Mouse (Mus musculus): ENCODE results near the gene Pxk. TPM values are rescaled to one million over a fixed set of nuclear protein-coding genes. Genes with fewer than 3 reads are reported as not detected.

Pxk gene
- polyA plus RNA-seq, 1 experiment from 2014 or later: 38.3 TPM

DNA sequence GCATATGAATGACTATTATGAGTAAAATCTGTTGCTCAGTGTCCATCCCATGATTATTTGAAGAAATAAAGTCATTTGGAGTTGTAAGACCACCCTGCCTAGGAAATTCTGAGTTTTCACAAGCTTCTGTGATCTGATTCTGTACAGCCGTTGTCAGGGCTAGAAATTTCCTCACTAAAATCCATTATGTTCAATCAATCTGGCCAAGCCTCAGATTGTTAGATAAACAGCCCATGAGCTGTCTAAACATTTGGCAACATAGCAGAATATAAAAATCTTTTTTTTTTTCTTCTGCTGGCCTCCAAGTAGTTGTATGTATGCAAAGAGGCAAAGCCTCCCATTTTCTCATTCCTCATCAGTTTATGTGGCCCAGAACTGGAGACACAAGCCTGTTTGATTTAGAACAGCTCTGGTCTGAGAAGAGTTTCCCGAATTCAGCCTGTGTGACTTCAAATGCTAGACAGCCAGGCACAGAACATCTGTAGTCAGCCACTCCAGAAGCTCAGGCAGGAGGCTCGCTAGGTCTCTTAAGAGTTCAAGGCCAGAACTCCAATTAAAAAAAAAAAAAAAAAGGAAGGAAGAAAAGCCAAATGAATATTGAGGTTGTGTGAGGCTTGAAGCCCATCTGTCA, 3.0 kb upstream of the Pxk start:
- Histone ChIP-seq H3K4me1 (ENCODE audit: control insufficient read depth, insufficient read depth, low read length) (peaks cover 16% of the 10 kb centered on the region), H3K9ac (ENCODE audit: low read length) (no peak overlapping the region; the same call in 1 of the 2 replicates), H3K4me2 (ENCODE audit: low read depth, low read length) (peak overlapping the region; percentile 41), H3K9me3 (replicated peaks; ENCODE audit: control insufficient read depth, low read length) (no peaks in the 10 kb centered on the region), H3K36me3 (ENCODE audit: control insufficient read depth, insufficient read depth) (peaks cover 8% of the 10 kb centered on the region), H3K27me3 (ENCODE audit: control insufficient read depth, insufficient read depth, low read length) (no peaks in the 10 kb centered on the region), H3K4me3 (ENCODE audit: low read length) (no peak overlapping the region), H3K27ac (ENCODE audit: low read length) (no peak overlapping the region)
- ATAC-seq (replicated peaks; ENCODE audit: extremely low read depth, insufficient read depth, low FRiP score): no peak
- 56% methylated on average over 3 of the region's 3 CpGs for WGBS

DNA sequence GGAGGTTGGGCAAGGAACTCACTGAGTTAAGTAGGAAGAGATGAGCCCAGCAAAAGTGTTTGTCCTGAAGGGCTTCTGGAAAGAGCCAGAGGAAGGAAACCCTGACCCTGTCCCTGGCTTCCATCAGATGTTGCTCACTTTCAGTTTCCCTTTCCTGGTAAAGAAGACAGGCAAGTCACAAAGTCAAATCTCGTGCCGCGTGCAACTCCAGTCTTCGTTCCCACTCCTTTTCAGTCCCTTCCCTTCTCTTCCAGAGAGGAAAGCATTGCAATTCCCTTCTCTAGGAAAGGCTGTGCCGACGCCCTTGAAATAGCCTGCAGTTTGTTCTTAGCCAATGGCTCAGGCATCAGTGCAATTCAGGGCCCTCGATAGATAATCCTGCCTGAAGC, 2.5 kb upstream of the Pxk start:
- peak overlapping the region; percentile 14; the same call in 1 of the 2 replicates for H3K9ac ChIP-seq (ENCODE audit: low read length)
- peaks cover 19% of the 10 kb centered on the region for H3K4me1 ChIP-seq (ENCODE audit: control insufficient read depth, insufficient read depth, low read length)
- H3K27me3 ChIP-seq (ENCODE audit: control insufficient read depth, insufficient read depth, low read length): no peaks in the 10 kb centered on the region
- H3K4me2 ChIP-seq (ENCODE audit: low read depth, low read length): peak overlapping the region; percentile 41
- H3K4me3 ChIP-seq (ENCODE audit: low read length): no peak overlapping the region
- H3K36me3 ChIP-seq (ENCODE audit: control insufficient read depth, insufficient read depth): peaks cover 4% of the 10 kb centered on the region; the same call in 1 of the 2 replicates
- H3K27ac ChIP-seq (ENCODE audit: low read length): peak overlapping the region; percentile 45; the same call in 1 of the 2 replicates
- no peak for ATAC-seq (replicated peaks; ENCODE audit: extremely low read depth, insufficient read depth, low FRiP score)
- no peaks in the 10 kb centered on the region for H3K9me3 ChIP-seq (replicated peaks; ENCODE audit: control insufficient read depth, low read length)
- WGBS: 49% methylated on average over 7 of the region's 7 CpGs

GRCm38 (mm10) chr14:8098687-8098995, 630 bp downstream of the Pxk start:
- no peaks in the 10 kb centered on the region for H3K27me3 ChIP-seq (ENCODE audit: control insufficient read depth, insufficient read depth, low read length)
- no peaks in the 10 kb centered on the region for H3K36me3 ChIP-seq (ENCODE audit: control insufficient read depth, insufficient read depth)
- peaks cover 27% of the 10 kb centered on the region for H3K4me1 ChIP-seq (ENCODE audit: control insufficient read depth, insufficient read depth, low read length)
- peak overlapping the region; percentile 88 for H3K9ac ChIP-seq (ENCODE audit: low read length)
- WGBS: 0% methylated on average over 5 of the region's 5 CpGs
- peak overlapping the region; percentile 78 for H3K4me2 ChIP-seq (ENCODE audit: low read depth, low read length)
- H3K27ac ChIP-seq (ENCODE audit: low read length): peak overlapping the region; percentile 51
- ATAC-seq (replicated peaks; ENCODE audit: extremely low read depth, insufficient read depth, low FRiP score): no peak
- H3K4me3 ChIP-seq (ENCODE audit: low read length): peak overlapping the region; percentile 88
- no peaks in the 10 kb centered on the region for H3K9me3 ChIP-seq (replicated peaks; ENCODE audit: control insufficient read depth, low read length)

DNA sequence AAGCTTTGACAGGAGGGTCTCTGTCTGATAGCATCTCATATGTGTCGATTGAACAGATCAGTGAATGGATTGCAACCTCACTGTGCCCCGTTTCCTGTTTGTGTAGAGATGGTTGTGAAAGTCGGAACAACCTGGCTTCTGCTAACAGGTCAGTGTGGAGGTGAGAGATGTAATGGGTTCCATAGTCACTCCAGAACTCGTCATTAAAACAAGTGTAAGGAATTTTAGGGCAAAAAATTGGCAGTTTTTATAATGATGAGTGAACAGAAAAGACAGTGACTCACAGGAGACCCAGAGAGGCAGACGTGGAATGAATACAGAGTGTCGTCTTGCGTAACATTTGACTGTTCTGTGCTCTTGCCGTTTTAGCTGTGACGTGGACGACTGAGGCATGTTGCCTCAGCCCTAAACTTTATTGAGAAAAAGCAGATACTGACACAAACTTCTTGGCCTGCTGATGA, 1.6 kb downstream of the Pxk start:
- H3K27me3 ChIP-seq (ENCODE audit: control insufficient read depth, insufficient read depth, low read length): no peaks in the 10 kb centered on the region
- H3K9ac ChIP-seq (ENCODE audit: low read length): peak overlapping the region; percentile 48
- H3K4me3 ChIP-seq (ENCODE audit: low read length): peak overlapping the region; percentile 21; the same call in 1 of the 2 replicates
- H3K4me1 ChIP-seq (ENCODE audit: control insufficient read depth, insufficient read depth, low read length): peaks cover 27% of the 10 kb centered on the region
- H3K36me3 ChIP-seq (ENCODE audit: control insufficient read depth, insufficient read depth): no peaks in the 10 kb centered on the region
- no peak for ATAC-seq (replicated peaks; ENCODE audit: extremely low read depth, insufficient read depth, low FRiP score)
- H3K4me2 ChIP-seq (ENCODE audit: low read depth, low read length): peak overlapping the region; percentile 78
- WGBS: 58% methylated on average over 10 of the region's 10 CpGs
- no peak overlapping the region for H3K27ac ChIP-seq (ENCODE audit: low read length)
- no peaks in the 10 kb centered on the region for H3K9me3 ChIP-seq (replicated peaks; ENCODE audit: control insufficient read depth, low read length)

DNA sequence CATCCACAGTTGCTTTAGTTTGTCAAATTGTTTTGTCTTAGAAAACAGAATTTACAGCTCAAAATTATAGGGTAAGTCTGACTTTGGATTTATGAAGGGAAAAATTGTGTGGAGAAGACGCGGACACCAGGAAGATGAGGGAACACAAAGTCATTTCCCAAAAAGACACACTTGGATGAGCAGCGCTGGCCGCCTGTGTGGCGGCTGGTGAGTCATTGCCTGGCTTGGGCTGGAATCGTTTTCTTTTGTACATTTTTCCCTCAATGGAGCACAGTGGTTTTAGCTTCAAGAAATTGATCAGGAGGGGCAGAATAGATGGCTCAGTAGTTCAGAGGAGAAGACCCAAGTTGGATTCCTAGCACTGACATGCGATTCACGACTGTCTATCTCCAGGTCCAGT, 3.9 kb downstream of the Pxk start:
- Histone ChIP-seq H3K27ac (ENCODE audit: low read length) (no peak overlapping the region), H3K4me2 (ENCODE audit: low read depth, low read length) (no peak overlapping the region), H3K27me3 (ENCODE audit: control insufficient read depth, insufficient read depth, low read length) (no peaks in the 10 kb centered on the region), H3K4me3 (ENCODE audit: low read length) (no peak overlapping the region), H3K36me3 (ENCODE audit: control insufficient read depth, insufficient read depth) (0 out of 2 replicates have a peak, but pooled peaks cover 2% of the 10 kb centered on the region), H3K9me3 (replicated peaks; ENCODE audit: control insufficient read depth, low read length) (no peaks in the 10 kb centered on the region), H3K4me1 (ENCODE audit: control insufficient read depth, insufficient read depth, low read length) (peaks cover 27% of the 10 kb centered on the region), H3K9ac (ENCODE audit: low read length) (no peak overlapping the region)
- WGBS: 90% methylated on average over 8 of the region's 8 CpGs
- no peak for ATAC-seq (replicated peaks; ENCODE audit: extremely low read depth, insufficient read depth, low FRiP score)

GRCm38 (mm10) chr14:8102676-8103075, 4.7 kb downstream of the Pxk start:
- Histone ChIP-seq H3K4me1 (ENCODE audit: control insufficient read depth, insufficient read depth, low read length) (peaks cover 25% of the 10 kb centered on the region), H3K36me3 (ENCODE audit: control insufficient read depth, insufficient read depth) (0 out of 2 replicates have a peak, but pooled peaks cover 2% of the 10 kb centered on the region), H3K27ac (ENCODE audit: low read length) (no peak overlapping the region), H3K9ac (ENCODE audit: low read length) (no peak overlapping the region), H3K9me3 (replicated peaks; ENCODE audit: control insufficient read depth, low read length) (no peaks in the 10 kb centered on the region), H3K4me2 (ENCODE audit: low read depth, low read length) (no peak overlapping the region), H3K4me3 (ENCODE audit: low read length) (no peak overlapping the region), H3K27me3 (ENCODE audit: control insufficient read depth, insufficient read depth, low read length) (no peaks in the 10 kb centered on the region)
- WGBS: 79% methylated on average over 12 of the region's 12 CpGs
- no peak for ATAC-seq (replicated peaks; ENCODE audit: extremely low read depth, insufficient read depth, low FRiP score)

DNA sequence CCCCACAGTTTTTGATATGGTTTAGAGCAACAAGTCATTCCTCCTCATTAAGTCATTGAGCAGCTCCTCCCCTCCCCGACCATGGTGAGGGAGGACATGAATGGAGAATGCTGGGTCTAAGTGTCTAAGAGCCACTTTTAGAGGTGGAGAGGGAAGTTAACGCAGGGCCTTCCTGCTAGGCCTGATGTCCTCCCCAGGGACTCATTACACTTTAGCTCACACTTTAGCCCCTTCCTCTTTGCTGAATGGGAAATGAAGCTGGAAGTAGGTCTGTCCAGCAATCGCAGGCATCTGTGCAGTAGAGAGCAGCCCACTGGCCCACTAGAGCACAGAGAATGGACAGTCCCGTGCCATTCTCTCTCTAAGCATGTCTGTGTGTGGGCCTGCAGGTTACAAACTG, 10.0 kb downstream of the Pxk start:
- no peaks in the 10 kb centered on the region for H3K27me3 ChIP-seq (ENCODE audit: control insufficient read depth, insufficient read depth, low read length)
- no peak for ATAC-seq (replicated peaks; ENCODE audit: extremely low read depth, insufficient read depth, low FRiP score)
- no peak overlapping the region for H3K27ac ChIP-seq (ENCODE audit: low read length)
- H3K4me2 ChIP-seq (ENCODE audit: low read depth, low read length): no peak overlapping the region
- peaks cover 12% of the 10 kb centered on the region; the same call in 1 of the 2 replicates for H3K4me1 ChIP-seq (ENCODE audit: control insufficient read depth, insufficient read depth, low read length)
- H3K9me3 ChIP-seq (replicated peaks; ENCODE audit: control insufficient read depth, low read length): no peaks in the 10 kb centered on the region
- no peak overlapping the region for H3K4me3 ChIP-seq (ENCODE audit: low read length)
- 70% methylated on average over 4 of the region's 4 CpGs for WGBS
- 0 out of 2 replicates have a peak, but pooled peaks cover 2% of the 10 kb centered on the region for H3K36me3 ChIP-seq (ENCODE audit: control insufficient read depth, insufficient read depth)
- no peak overlapping the region for H3K9ac ChIP-seq (ENCODE audit: low read length)

GRCm38 (mm10) chr14:8108976-8109375, 11.0 kb downstream of the Pxk start:
- Histone ChIP-seq H3K9me3 (replicated peaks; ENCODE audit: control insufficient read depth, low read length) (no peaks in the 10 kb centered on the region), H3K27me3 (ENCODE audit: control insufficient read depth, insufficient read depth, low read length) (no peaks in the 10 kb centered on the region), H3K27ac (ENCODE audit: low read length) (no peak overlapping the region), H3K36me3 (ENCODE audit: control insufficient read depth, insufficient read depth) (0 out of 2 replicates have a peak, but pooled peaks cover 2% of the 10 kb centered on the region), H3K4me1 (ENCODE audit: control insufficient read depth, insufficient read depth, low read length) (peaks cover 8% of the 10 kb centered on the region; the same call in 1 of the 2 replicates), H3K9ac (ENCODE audit: low read length) (no peak overlapping the region), H3K4me2 (ENCODE audit: low read depth, low read length) (no peak overlapping the region), H3K4me3 (ENCODE audit: low read length) (no peak overlapping the region)
- 71% methylated on average over 1 of the region's 1 CpGs for WGBS
- no peak for ATAC-seq (replicated peaks; ENCODE audit: extremely low read depth, insufficient read depth, low FRiP score)

DNA sequence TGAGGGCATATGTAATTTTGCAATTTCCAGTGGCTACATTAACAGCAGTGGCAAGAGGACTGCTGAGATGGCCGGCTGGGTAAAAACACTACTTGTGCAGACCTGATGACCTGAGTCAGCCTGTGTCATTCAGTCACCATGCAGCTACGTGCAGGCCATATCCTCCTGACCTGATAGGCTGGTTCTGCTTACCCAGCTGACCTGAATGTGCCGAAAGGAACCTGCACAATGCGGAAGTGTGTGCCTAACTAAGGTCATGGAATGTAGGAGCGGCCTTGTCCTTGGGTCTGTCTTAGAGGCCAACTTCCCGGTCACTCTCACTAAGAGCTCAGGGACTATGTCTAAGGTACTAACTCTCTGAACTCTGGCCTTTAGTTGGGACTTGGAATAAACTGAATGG, 13.5 kb downstream of the Pxk start:
- Histone ChIP-seq H3K4me1 (ENCODE audit: control insufficient read depth, insufficient read depth, low read length) (peaks cover 8% of the 10 kb centered on the region; the same call in 1 of the 2 replicates), H3K27ac (ENCODE audit: low read length) (peak overlapping the region; percentile 43; the same call in 1 of the 2 replicates), H3K4me3 (ENCODE audit: low read length) (no peak overlapping the region), H3K9me3 (replicated peaks; ENCODE audit: control insufficient read depth, low read length) (no peaks in the 10 kb centered on the region), H3K36me3 (ENCODE audit: control insufficient read depth, insufficient read depth) (0 out of 2 replicates have a peak, but pooled peaks cover 2% of the 10 kb centered on the region), H3K4me2 (ENCODE audit: low read depth, low read length) (no peak overlapping the region), H3K9ac (ENCODE audit: low read length) (no peak overlapping the region), H3K27me3 (ENCODE audit: control insufficient read depth, insufficient read depth, low read length) (no peaks in the 10 kb centered on the region)
- 46% methylated on average over 6 of the region's 6 CpGs for WGBS
- ATAC-seq (replicated peaks; ENCODE audit: extremely low read depth, insufficient read depth, low FRiP score): peak; percentile 86
